In genomic region chr2:26910124-26910993, GRCm38 (mm10) we compare ENCODE assay signal across 8 mouse cellular contexts. TPM values are rescaled to one million over a fixed set of nuclear protein-coding genes. Genes with fewer than 3 reads are reported as not detected.
A peak's percentile ranks its signal among the peaks of the same experiment; 100 is the strongest.
DNase-seq lines count a peak whose midpoint lies in the region; ATAC-seq lines count a peak whose summit lies in the region.

Med22 (minus strand) TSS chr2:26910677.
Rpl7a (plus strand) TSS chr2:26910764.

- H3K36me3 ChIP-seq in hindbrain, embryonic 11.5 days (ENCODE audit: control insufficient read depth, insufficient read depth, low read length), result peaks cover 14% of the 10 kb centered on the region

- no peaks in the 10 kb centered on the region for H3K9me3 ChIP-seq in hindbrain, embryonic 11.5 days (ENCODE audit: control insufficient read depth, low read length)

- H3K9ac ChIP-seq in hindbrain, embryonic 11.5 days (ENCODE audit: low read depth, low read length), result peak within 1 kb of the TSS; percentile 92

- peak within 1 kb of the TSS; percentile 87 for H3K27ac ChIP-seq in hindbrain, embryonic 11.5 days (ENCODE audit: low read depth, low read length)

- no peaks in the 10 kb centered on the region for H3K27me3 ChIP-seq in hindbrain, embryonic 11.5 days (ENCODE audit: control insufficient read depth, insufficient read depth, low read length)

- peak; percentile 98 for DNase-seq in MN1 (ENCODE audit: low spot score)
- DNase-seq in cerebellum, adult 9-10 months, result peak; percentile 100
- DNase-seq in frontal cortex, adult 2 months (ENCODE audit: extremely low spot score in 1 of 2, low spot score in 1 of 2), result peak; percentile 99 to 100
- peak; percentile 100 for DNase-seq in hindbrain, embryonic 11.5 days (ENCODE audit: low spot score)
- DNase-seq in layer of hippocampus, postnatal 10 days (ENCODE audit: low spot score in 2 of 2), result peak; percentile 100
- peak; percentile 100 for DNase-seq in lung, postnatal 10 days
- DNase-seq in ovary, postnatal 36 days (ENCODE audit: low spot score), result peak; percentile 100
- peak; percentile 99 for DNase-seq in thymus, postnatal 25 days

- H3K4me1 ChIP-seq in hindbrain, embryonic 11.5 days (replicated peaks; ENCODE audit: control insufficient read depth, insufficient read depth, low read length), result peaks cover 11% of the 10 kb centered on the region

- peak within 1 kb of the TSS; percentile 89 for H3K4me3 ChIP-seq in hindbrain, embryonic 11.5 days (ENCODE audit: low read depth, low read length)

- H3K4me2 ChIP-seq in hindbrain, embryonic 11.5 days (replicated peaks; ENCODE audit: low read depth, low read length), result peak within 1 kb of the TSS; percentile 98

- ATAC-seq in hindbrain, embryonic 11.5 days (ENCODE audit: low FRiP score), result peak; percentile 91

- under 1% methylated on average over 70 of the region's 74 CpGs for WGBS in hindbrain, embryonic 11.5 days

RNA-seq across cellular contexts. Expression of gene Med22, which starts in this region (rescaled TPM):
- polyA plus RNA-seq in frontal cortex, adult 2 months (2012; rRNA removed), result 51.7 and 53.9 TPM in 2 replicates
- 77.3 and 88.9 TPM in 2 replicates for polyA plus RNA-seq in hindbrain, embryonic 11.5 days (2014; fragmentation: Nextera tagmentation; extraction: Ambion mirVana)
- 10 to 100 TPM; 44.5 to 45.9 TPM for total RNA-seq in layer of hippocampus, postnatal 10 days (2021)

RNA-seq across cellular contexts. Expression of gene Rpl7a, which starts in this region (rescaled TPM):
- 705 and 741 TPM in 2 replicates for polyA plus RNA-seq in frontal cortex, adult 2 months (2012; rRNA removed)
- 627 and 628 TPM in 2 replicates for polyA plus RNA-seq in hindbrain, embryonic 11.5 days (2014; fragmentation: Nextera tagmentation; extraction: Ambion mirVana)
- 100 to 1,000 TPM; 346 to 356 TPM for total RNA-seq in layer of hippocampus, postnatal 10 days (2021)

Comparison
In these comparisons a context has a peak if more than half of its experiments do, and no peak if none do; other contexts are left out.
1. Peak in every context shown above with its lines: DNase-seq, ATAC-seq, H3K4me3 ChIP-seq and H3K27ac ChIP-seq.